Mouse (Mus musculus) ZHBTc4 (cell line): ENCODE data around the gene Mtif3.
A peak's percentile ranks its signal among the peaks of the same experiment; 100 is the strongest.
"Not testable (repeated sequence)": the region's sequence is repeated elsewhere in the genome, so short reads cannot be mapped to it uniquely, and the experiment has no call there.

Experiments
- DNase-seq: peaks from one replicate; pipeline ENCODE4 v3.0.0-alpha.2; 2011; ENCODE audit warnings: low read depth, low spot score

Gene Mtif3

GRCm38 (mm10) chr5:146954576-146954975, 9.0 kb downstream of the Mtif3 start:
- DNase-seq: no peak

GRCm38 (mm10) chr5:146948508-146949088, 15.0 kb downstream of the Mtif3 start, which contains the start of gene Gtf3a:
TSS of gene Gtf3a (plus strand) at chr5:146948657.
- peak; percentile 97 for DNase-seq

DNA sequence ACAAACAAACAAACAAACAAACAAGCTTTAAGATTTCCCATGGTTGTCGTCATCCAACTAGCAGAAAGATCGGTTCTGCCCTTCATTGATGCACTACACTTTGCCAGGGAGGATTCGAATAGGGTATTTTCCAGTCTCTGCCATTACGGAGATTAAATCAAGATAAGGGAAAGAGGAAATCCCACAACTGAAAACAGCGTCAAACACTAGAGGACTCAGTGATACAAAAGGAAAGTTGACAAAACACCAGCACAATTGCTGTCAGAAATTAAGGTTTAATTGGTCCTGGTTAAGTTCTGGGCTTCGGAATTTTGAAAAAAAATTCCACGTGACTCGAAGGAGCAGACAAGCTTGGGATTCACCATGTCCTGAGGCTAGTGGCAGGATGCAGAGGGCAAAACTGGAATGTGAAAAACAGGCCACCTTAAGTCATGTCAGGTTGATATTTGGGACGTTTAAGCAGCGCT, 15.5 kb downstream of the Mtif3 start:
- no peak for DNase-seq

DNA sequence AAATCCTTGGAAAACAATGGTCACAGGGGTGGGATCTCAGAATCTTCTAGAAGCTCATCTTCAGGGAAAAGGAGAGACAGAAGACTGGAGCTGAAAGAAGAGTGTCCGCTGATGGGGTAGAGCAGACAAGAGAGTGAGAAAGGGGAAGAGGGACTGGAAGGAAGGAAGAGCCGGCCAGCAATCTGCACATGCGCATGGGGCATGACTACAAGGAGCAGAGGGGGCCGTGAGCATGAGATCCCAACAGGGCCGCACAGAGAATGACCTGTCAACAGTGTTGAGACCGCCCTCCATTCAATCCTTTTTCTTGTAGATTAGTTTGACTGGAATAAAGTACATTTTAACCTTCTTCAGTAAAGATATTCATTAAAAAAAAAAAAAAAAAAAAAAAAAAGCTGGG, 16.1 kb downstream of the Mtif3 start:
- peak; percentile 79 for DNase-seq

DNA sequence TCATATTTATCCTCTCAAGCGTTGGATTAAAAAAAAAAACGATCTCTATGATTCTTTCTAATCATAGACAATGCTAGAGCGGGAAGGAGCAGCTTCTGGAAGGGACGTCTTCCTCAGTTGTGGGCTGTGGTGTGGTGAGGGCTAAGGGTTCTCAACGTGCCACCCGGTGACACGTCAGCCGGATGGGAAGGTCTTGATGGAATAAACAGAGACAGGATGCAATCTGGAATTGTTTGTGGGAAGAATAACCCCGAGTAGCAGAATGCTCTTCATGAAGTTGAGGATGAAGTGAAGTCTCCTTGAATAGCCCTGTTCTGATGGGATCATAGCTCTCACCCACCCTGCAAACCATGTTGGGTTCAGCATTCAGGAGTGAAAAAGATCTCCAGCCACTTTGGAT, 16.9 kb downstream of the Mtif3 start:
- no peak for DNase-seq

DNA sequence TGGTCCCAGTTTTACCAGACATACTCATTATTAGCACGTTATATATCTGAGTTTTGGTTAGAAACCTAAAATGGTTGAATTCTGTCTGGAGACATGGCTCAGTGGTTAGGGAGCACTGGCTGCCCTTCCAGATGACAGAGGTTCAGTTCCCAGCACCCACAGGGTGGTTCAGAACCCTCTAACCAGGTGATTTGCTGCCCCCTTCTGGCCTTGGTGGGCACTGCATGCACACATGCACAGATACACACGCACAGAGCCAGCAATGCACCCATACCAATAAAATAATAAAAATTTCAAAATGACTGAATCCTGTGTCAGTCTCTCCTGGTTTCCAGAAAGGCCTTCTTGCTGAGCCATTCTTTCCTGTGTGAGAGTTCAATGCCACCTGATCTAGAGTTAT, 19.0 kb downstream of the Mtif3 start:
- DNase-seq: peak; percentile 57

DNA sequence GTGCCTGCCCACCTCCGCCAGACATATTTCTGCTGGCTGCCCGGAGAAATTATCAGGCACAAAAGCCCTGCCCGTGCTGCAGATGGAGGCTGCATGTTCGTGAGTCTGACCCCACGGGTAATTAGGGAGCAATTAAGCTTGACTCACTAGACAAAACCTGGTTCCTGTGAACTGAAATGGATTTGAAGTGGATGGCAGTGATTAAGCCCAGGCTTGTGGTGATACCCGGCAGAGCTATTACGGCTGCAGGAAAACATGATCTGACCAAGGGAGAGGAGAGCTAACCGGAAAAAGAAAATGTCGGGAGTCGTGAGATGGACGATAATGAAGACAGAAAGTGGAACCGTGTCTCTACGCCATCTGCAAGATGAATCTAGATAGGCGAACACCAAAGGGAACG, 20.6 kb downstream of the Mtif3 start:
- no peak for DNase-seq

DNA sequence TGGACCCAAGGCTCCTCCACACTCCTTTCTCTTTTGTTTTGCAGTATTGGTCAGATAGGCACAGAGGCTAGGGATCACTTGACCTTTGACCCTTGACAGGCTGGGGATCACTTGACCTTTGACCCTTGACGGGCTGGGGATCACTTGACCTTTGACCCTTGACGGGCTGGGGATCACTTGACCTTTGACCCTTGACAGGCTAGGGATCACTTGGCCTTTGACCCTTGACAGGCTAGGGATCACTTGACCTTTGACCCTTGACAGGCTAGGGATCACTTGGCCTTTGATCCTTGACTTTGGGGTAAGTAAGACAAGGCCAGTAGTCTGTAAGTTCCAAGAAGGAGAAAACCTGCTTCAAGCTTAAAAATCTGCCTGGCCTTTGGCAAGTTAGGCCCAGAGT, 21.7 kb downstream of the Mtif3 start:
- not testable (repeated sequence) for DNase-seq

- DNase-seq: peak; percentile 72
Measured at GRCm38 (mm10) chr5:146940219-146940618, 23.4 kb downstream of the Mtif3 start.

DNA sequence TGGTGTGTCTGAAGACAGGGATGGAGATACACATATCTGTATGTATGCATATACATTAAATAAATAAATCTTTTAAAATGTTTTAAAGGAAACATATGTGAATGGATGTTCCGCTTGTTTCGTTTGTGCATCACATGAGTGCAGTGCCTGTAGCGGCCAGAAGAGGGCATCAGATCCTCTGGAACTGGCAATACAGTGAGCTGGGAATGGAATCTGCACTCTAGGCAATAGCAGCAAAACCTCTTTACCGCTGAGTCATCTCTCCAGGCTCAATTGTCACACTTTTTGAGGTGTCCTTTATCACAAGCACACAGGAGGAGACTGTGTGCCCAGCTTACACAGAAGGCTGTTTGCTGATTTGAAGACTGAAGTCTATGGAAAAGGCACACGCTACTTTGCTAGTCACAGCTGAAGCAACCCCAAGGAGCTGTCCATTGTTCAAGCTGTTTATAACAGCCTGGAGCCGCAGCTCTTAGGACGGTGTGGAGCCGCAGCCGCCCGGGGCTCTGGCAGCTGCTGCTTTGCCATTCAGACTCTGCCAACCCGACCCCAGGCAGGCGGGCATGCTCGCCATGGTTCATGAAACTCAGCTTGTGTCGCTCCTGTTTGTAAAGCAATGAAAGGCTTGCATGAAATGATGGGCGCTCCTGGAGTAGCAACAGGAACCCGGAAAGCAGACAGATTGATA, 24.3 kb downstream of the Mtif3 start:
- peak; percentile 91 for DNase-seq

DNA sequence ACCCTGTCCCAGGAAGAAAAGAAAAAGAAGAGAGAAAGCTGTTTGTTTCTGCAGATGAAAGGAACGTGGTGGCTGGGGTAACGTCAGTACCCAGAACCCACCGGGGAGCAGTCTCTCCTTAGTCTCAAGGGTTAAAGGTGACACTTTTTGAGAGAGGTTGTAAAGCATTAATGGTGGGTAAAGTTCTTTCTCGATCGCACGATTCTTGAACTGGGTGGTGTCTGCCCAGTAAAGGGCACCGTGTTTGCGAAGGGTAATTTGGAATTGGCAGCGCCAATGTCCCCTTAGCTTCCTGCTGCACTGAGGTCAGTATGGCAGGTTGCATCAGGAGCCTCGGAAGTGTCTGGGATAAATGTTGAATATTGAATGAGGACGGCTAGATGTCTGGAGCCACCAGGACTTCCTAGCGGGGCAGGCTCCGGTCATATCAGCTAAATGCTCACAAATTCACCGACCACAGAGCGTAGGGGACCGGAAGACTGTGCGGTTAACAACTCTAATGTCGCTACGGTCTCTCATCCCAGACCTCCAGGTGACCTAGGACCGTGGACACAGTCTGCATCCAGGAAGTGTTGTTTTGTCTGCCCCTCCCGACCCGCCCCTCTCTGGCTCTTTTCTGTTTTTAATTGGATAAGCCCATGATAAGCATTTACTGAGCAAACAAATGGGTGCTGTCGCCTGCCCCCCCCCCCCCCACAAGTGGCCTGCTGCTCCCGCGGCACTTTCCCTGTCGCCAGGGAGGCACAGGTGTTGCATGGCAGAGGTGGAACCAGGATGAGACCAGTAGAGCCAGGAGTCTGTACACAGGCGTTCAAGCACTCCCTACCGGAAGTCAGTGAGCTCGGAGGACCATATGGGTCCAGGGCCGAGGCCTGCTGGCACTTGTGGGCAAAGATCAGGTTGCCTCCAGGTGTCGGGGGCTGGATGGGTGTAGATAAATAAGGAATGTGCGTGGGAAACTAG, 25.8 kb downstream of the Mtif3 start:
- DNase-seq: no peak

- DNase-seq: peak; percentile 70
Measured at GRCm38 (mm10) chr5:146933466-146933865, 30.1 kb downstream of the Mtif3 start.

DNA sequence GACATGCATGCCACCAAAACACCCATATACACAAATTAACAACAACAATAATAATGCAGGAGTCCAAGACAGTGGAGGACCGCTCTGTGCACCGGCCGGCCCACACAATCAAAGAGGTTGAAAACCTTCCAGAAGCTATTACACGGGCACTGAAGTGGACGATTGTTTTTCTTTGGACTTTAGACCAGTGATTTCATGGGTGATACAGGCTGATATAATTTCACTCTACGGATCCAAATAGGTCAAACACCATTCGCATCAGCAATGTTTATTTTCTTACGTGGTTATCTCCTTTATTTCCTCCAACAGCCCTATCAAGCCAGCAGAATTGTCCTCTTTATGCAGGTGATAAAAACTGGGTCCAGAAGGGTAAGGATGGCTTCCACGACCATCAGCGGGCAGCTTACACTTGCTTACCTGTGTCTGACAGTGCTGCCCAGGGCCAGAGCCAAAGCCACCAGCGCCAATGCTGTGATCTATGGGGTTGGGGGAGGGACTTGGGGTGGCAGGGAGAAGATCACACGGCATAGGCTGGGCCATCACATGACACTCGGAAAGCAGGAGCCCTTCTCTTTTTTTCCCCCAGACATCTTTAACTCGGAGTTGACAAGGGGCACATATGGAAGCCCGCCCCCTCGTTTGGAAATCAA, 31.6 kb downstream of the Mtif3 start:
- no peak for DNase-seq

- no peak for DNase-seq
Measured at GRCm38 (mm10) chr5:146931422-146931821, 32.2 kb downstream of the Mtif3 start.

DNA sequence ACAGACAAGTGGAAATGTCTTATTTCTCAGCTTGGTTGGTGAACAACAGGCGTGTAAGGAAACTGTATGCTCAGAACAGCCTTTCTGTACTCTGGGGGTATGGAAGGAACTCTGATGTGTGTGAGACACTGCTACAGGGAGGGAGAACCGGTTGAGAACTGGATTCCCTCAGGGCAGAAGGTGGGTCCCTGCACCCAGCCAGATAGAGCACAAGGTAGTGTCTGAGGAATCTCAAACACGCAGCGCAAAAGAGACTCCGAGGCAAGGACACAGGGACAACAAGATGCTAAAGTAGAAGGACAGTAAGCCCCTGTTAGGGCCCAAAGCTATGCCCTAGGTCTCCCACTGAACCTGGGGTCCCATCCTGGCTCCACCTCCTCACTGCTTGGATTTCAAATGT, 36.9 kb downstream of the Mtif3 start:
- peak; percentile 91 for DNase-seq

- peak; percentile 82 for DNase-seq
Measured at GRCm38 (mm10) chr5:146923547-146923946, 40.1 kb downstream of the Mtif3 start.

DNA sequence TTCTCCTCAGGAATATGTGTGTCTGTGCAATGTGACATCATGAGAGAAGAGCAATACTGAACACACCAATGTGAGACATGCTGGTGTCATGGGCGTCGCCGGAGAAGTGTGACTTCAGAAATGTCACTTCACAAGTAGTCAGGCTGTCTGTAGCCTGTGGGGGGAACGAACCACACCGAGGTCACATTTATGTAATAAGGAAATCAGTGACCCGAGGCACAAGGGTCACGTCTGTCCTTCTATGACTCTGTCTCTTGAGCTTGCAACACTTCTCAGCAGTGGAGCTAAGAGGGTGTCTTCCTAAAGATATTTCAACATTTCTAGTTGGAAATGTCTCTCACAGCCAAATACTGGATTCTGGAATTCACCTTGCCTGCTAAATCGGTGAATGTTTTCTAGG, 42.4 kb downstream of the Mtif3 start:
- DNase-seq: no peak

- DNase-seq: peak; percentile 84
Measured at GRCm38 (mm10) chr5:146920314-146921161, 43.1 kb downstream of the Mtif3 start.

GRCm38 (mm10) chr5:146919874-146920273, 43.7 kb downstream of the Mtif3 start:
- DNase-seq: no peak

GRCm38 (mm10) chr5:146917357-146917756, 46.2 kb downstream of the Mtif3 start:
- not testable (repeated sequence) for DNase-seq

DNA sequence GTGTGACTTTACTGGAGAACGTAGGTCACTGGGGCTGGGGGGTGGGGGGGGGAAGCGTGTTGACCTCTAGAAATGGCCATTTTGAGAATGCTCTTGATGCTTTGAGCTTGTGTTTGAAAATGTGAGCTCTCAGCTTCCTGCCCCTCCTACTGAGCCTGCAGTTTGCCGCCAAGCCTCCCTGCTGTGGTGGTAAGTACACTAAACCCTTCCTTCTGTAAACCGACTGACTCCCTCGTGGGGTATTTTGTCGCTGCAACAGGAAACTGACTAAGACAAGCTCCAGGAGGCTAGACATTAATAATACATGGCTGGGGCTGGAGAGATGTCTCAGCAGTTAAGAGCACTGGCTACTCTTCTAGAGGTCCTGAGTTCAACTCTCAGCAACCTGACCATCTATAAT, 46.8 kb downstream of the Mtif3 start:
- peak; percentile 87 for DNase-seq
